ENCODE assay signal across 8 mouse cellular contexts in genomic region chr4:62761672-62762071, GRCm38 (mm10).
A peak's percentile ranks its signal among the peaks of the same experiment; 100 is the strongest.
DNase-seq lines count a peak whose midpoint lies in the region; ATAC-seq and TF ChIP-seq lines count a peak whose summit lies in the region.

No protein-coding gene starts in this region.

- no peaks in the 10 kb centered on the region for H3K27me3 ChIP-seq in heart, postnatal 0 days (ENCODE audit: control insufficient read depth, insufficient read depth, low read length)
- H3K27me3 ChIP-seq in lung, embryonic 14.5 days (ENCODE audit: insufficient read depth, low read length): no peaks in the 10 kb centered on the region

- peak; percentile 80; the same call in 1 of the 2 replicates for TF ChIP-seq CTCF in bone marrow macrophage, adult 2 months (IDR thresholded peaks at IDR 0.05; ENCODE audit: low read depth, low read length)
- peak; percentile 97 for TF ChIP-seq CTCF in heart, postnatal 0 days (IDR thresholded peaks at IDR 0.05; ENCODE audit: low read depth)
- TF ChIP-seq CTCF in lung, embryonic 14.5 days (IDR thresholded peaks at IDR 0.05; ENCODE audit: low read depth): peak; percentile 97

- WGBS in heart, postnatal 0 days: 0% methylated on average over 1 of the region's 1 CpGs
- WGBS in lung, embryonic 14.5 days: 0% methylated on average over 1 of the region's 1 CpGs

- TF ChIP-seq POLR2A in bone marrow macrophage, adult 2 months (IDR thresholded peaks at IDR 0.05; ENCODE audit: borderline replicate concordance, low read depth, low read length): no peak

- H3K4me1 ChIP-seq in bone marrow macrophage, adult 2 months (ENCODE audit: control insufficient read depth, insufficient read depth, low read length): peaks cover 27% of the 10 kb centered on the region
- H3K4me1 ChIP-seq in heart, postnatal 0 days (ENCODE audit: control insufficient read depth, insufficient read depth): peaks cover 15% of the 10 kb centered on the region
- H3K4me1 ChIP-seq in lung, embryonic 14.5 days (ENCODE audit: insufficient read depth): peaks cover 17% of the 10 kb centered on the region

- no peak for TF ChIP-seq EP300 in heart, postnatal 0 days (IDR thresholded peaks at IDR 0.05; ENCODE audit: low read depth)

- H3K4me3 ChIP-seq in bone marrow macrophage, adult 2 months (ENCODE audit: insufficient read depth, low read length): no peak overlapping the region
- H3K4me3 ChIP-seq in heart, postnatal 0 days (ENCODE audit: low read depth, low read length): no peak overlapping the region
- H3K4me3 ChIP-seq in lung, embryonic 14.5 days (ENCODE audit: low read depth, low read length): no peak overlapping the region

- no peaks in the 10 kb centered on the region for H3K9me3 ChIP-seq in heart, postnatal 0 days (replicated peaks; ENCODE audit: control insufficient read depth, low read length)
- no peaks in the 10 kb centered on the region for H3K9me3 ChIP-seq in lung, embryonic 14.5 days (ENCODE audit: low read depth, low read length)

- no peak overlapping the region for H3K4me2 ChIP-seq in heart, postnatal 0 days (ENCODE audit: low read depth, low read length)
- H3K4me2 ChIP-seq in lung, embryonic 14.5 days: no peak overlapping the region

- H3K9ac ChIP-seq in heart, postnatal 0 days (replicated peaks; ENCODE audit: low read depth, low read length): no peak overlapping the region
- H3K9ac ChIP-seq in lung, embryonic 14.5 days: no peak overlapping the region

- no peak overlapping the region for H3K27ac ChIP-seq in bone marrow macrophage, adult 2 months (ENCODE audit: insufficient read depth, low read depth, low read length)
- no peak overlapping the region for H3K27ac ChIP-seq in heart, postnatal 0 days (ENCODE audit: low read depth)
- H3K27ac ChIP-seq in lung, embryonic 14.5 days (ENCODE audit: low read depth): no peak overlapping the region

- peak; percentile 73 to 81 for DNase-seq in CD8-positive naive resting alpha-beta T cell, adult 2 months (ENCODE audit: low read depth in 2 of 2, low spot score in 2 of 2)
- peak; percentile 82 for DNase-seq in heart, postnatal 0 days (ENCODE audit: low spot score)
- DNase-seq in kidney, postnatal 25 days: peak; percentile 78 to 95
- peak; percentile 96 for DNase-seq in lung, embryonic 14.5 days
- peak; percentile 76 for DNase-seq in ovary, postnatal 10 days (ENCODE audit: low spot score)
- DNase-seq in thymus, postnatal 0 days (ENCODE audit: low spot score): peak; percentile 77

- no peaks in the 10 kb centered on the region for H3K36me3 ChIP-seq in heart, postnatal 0 days (replicated peaks; ENCODE audit: control insufficient read depth, insufficient read depth, low read length)
- no peaks in the 10 kb centered on the region for H3K36me3 ChIP-seq in lung, embryonic 14.5 days (ENCODE audit: insufficient read depth)

- ATAC-seq in erythroid progenitor cell, adult 5-6 weeks (replicated peaks; ENCODE audit: low FRiP score, poor library complexity, severe bottlenecking): 0 out of 2 replicates have a peak, but pooled peaks have one; percentile 49
- ATAC-seq in heart, postnatal 0 days (ENCODE audit: insufficient read depth, low read depth): peak; percentile 51
- ATAC-seq in lung, embryonic 14.5 days (ENCODE audit: insufficient read depth): peak; percentile 55; the same call in 1 of the 2 replicates
